Mouse (Mus musculus) v-Abl transformed pro-B cells (cell line): ENCODE data around the gene Gpsm1.

ENCODE experiments used
- in situ Hi-C, 2 experiments: fragments of 400-800 bp; cut with MboI; formaldehyde crosslinking; loops; one replicate each; pipeline ENCODE4 v1.15.1; 2025; ENCODE audit not compliant: unreplicated experiment in 2 of 2

Gene Gpsm1

DNA sequence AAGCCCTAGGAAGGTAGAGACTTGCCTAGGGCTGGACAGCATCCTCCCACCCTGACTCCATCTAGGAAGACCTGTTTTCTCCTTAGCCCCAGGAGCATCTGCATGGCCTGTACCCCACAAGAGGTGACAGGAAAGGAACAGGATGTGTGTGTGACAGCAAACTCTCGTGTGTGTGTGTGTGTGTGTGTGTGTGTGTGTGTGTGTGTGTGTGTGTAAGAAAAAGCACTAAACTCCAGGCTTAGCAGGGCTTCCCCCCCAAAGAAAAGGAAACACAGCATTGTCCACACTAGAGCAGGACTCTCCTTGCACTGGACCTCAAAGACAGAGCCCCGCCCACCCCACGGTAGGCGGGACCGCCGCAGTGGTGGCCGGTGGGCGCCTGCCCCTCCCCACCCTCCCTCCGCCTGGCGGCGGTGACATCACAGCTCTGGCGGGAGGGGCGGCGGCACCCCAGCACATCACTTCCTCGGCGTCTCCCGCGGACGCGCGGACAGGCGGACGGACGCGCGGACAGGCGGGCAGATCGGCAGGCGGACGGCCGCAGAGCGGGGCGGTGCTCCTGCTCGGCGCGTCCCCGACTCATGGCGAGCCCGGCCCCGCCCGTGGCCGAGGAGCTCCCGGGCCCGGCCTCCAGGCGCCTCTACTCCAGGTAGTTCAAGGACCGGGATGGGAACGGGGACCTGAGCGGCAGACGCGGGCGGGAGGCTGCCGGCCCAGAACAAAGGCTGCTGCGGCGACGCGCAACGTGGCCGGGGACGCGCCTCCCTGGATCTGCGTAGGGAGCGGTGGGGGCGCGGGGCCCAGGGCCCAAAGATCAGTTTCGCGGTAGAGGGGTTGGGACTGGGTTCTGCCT lies at the start of gene Gpsm1:
TSS of gene Gpsm1 (plus strand) at position 444 of the 853 bp plus-strand sequence.
- in situ Hi-C loops, result loop anchor here (10.0 to 25.0 kb wide), 2 partner anchors 130 to 597 kb away; partner anchors contain the start of genes Sec16a (in 2 of the 2), Med22 (in 1 of the 2), Rpl7a (in 1 of the 2) and Surf1 (in 1 of the 2)

DNA sequence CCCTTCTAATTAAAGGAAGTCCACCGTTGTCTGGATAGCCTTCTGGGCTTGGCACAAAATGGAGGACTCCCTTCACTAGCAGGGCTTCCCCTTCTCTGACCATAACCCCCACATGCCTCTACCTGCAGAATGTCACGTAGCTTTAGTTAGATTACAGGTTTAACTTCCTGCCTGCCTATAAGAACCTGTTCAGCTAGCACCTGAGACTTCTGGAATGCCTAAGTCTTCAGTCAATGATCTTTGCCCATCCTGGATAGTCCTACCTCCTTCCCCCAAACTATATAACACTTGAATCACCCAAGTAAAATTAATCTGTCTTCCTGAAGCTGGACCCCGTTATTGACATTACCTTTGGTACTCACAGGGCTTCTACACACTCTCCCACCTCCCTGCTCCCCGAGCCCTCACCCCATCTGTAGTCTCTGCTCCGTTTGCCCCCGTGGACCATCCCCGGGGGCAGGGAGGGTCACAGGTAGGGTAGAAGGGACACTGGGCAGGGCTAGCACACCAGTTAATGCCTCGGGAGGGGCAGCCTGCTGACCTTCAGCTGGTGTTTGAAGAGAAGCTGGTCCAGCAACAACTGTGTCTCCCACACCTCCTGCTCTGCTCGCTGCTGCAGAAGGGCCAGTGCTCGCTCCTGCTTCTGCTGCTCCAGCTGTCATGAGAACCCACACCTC lies 49.1 kb upstream of the Gpsm1 start:
- in situ Hi-C loops, result no loop called here

DNA sequence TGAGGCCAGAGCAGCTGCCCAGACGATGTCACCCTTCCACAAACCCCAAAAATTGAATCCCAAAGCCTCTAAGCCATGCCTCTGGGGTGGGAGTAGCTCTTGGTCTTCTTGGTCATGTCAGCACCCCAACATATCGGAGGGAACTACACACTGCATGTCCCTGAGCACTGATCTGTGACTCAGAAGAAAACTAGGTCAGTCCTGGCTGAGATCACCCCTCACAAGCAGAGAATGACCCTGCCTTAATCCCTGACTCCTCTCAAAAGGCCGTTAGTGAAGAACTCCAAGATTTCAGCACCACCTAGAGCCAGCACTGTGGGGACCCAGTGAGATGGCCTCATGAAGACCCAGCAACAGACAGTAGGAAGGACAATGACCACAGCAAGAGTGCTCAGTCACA lies 47.1 kb upstream of the Gpsm1 start:
- in situ Hi-C loops, result no loop called here

DNA sequence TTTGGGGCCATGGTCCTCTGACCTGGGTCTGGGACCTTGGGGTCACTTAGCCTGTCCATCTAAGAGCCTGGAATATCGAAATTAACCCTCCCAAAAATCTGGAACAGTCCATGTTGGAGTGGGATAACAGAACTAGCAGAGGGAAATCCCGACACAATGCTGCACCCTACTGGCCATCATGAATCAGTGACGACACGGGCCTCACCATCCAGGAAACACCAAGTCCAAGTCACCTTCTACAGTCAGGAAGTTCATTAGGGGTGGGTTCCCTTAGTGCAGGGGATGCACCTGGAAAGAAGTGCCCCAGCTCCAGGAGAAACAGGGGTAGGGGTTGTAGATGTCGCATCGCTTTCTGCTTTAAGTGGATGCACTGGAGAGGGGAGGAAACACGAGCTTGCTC lies 41.7 kb upstream of the Gpsm1 start:
- in situ Hi-C loops, result loop anchor here in 1 of 2 experiments (10.0 kb wide), 1 partner anchor 99 kb away; no protein-coding TSS in a partner anchor

- in situ Hi-C loops, result loop anchor here (5.0 to 10.0 kb wide), 2 partner anchors 102 to 105 kb away; no protein-coding TSS in a partner anchor
Observed at GRCm38 (mm10) chr2:26279712-26280111, 35.6 kb upstream of the Gpsm1 start.

- in situ Hi-C loops, result no loop called here
Observed at GRCm38 (mm10) chr2:26280594-26280993, 34.7 kb upstream of the Gpsm1 start.

GRCm38 (mm10) chr2:26285804-26286203 lies 29.5 kb upstream of the Gpsm1 start:
- in situ Hi-C loops, result no loop called here

- in situ Hi-C loops, result no loop called here
Observed at GRCm38 (mm10) chr2:26286391-26286790, 28.9 kb upstream of the Gpsm1 start.

DNA sequence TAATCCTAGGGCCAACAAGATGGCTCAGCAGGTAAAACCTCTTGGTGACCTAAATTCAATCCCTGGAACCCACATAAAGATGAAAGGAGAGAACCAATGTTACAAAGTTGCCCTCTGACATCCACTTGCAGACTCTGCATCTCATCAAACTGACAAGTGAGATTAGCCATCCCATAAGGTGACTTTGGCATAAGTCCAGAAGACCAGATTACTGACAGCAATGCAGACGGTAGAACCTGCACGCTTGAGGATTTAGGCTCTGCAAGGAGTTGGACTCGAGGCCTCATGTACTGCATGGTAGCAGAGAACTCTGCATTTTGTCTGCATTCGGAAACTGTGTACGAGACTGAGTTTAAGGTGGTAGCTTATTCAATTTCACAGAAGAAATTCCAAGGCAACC lies 25.2 kb upstream of the Gpsm1 start:
- in situ Hi-C loops, result no loop called here

DNA sequence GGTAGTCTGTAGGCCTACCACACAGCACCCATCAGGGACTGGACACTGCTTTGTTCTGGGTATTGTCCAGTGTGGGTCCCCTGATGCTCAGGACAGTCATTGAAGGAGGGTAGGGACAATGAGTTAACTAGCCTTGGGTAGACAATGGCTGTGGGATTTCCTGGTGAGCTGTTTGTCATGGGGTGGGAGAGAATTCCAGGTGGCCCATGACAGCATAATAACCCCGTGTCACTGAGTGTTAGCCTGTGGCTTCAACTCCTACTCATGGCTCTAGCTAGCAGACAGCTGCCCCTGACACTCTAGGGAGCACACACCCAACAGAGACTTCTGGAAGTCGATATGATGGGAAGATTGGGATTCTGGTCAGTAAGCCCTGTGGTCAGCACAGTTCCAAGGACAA lies 20.9 kb upstream of the Gpsm1 start, which contains the start of gene Ccdc187:
TSS of gene Ccdc187 (minus strand) at position 101 of the 400 bp plus-strand sequence.
- in situ Hi-C loops, result no loop called here

GRCm38 (mm10) chr2:26296606-26297195 lies 18.6 kb upstream of the Gpsm1 start:
- in situ Hi-C loops, result no loop called here

DNA sequence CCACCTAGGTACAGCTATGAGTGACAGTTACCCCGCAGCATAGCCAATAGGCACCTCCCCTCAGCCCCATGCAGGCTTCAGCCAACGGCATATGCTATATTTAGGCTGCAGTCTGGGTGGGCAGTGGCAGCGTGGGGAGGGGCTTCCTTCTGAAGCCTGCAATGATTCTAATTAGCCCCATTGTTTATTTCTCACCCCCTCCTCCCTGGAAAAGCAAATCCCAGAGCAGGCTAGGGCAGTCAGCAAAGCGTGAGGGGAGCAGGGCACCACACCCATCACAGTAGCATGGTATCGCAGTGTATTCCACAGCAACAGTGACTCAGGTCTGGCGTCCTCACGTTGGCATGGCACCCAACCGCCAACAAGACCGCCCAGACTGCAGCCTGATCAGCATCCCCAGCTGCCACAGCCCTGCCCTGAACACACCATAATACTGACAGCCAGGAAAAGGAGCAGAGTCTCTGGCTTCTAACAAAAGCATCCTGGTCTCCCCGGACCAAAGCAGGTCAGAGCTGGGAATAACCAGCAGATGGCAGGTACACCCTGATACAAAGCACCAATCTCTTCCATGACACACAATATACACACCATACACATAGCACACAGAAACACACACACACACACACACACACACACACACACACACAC lies 17.0 kb upstream of the Gpsm1 start:
- in situ Hi-C loops, result no loop called here

GRCm38 (mm10) chr2:26298856-26299230 lies 16.5 kb upstream of the Gpsm1 start:
- in situ Hi-C loops, result no loop called here

GRCm38 (mm10) chr2:26299336-26299735 lies 16.0 kb upstream of the Gpsm1 start:
- in situ Hi-C loops, result no loop called here

DNA sequence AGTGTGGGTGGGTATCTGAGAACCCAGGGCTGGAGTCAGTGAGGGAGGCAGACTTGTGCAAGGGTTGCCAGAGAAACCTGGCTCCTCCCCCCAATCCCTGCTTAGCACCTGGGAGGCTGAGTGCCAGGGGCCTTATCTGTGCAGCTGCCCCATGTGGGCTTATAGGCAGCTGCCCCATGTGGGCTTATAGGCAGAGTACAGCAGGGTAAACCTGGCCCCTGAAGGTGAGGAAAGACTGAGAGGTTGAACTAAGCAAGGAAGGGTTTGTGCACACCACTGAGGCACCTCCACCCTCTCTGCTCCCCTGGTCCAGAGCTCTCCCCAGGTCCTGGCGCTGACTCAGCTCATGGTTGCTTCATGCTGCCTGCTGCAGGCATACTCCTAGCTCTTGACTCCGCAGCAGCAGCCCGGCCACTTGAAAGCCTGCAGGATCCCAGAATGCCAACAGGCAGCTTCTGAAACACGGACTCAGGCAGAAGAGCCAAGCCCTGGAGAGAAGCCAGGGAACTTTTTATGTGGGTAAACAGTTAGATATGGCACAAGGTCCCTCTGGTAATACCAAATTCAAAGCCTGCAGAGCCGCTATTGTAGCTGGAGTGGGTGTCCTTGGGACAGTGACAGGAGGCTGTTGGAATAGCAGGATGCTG lies 15.0 kb upstream of the Gpsm1 start:
- in situ Hi-C loops, result loop anchor here (5.0 to 25.0 kb wide), 4 partner anchors 52 to 612 kb away; partner anchors contain the start of genes Dnlz (in 1 of the 2), Med22 (in 1 of the 2), Rpl7a (in 1 of the 2) and Surf1 (in 1 of the 2)

GRCm38 (mm10) chr2:26300808-26301174 lies 14.5 kb upstream of the Gpsm1 start:
- in situ Hi-C loops, result loop anchor here (5.0 to 25.0 kb wide), 4 partner anchors 52 to 612 kb away; partner anchors contain the start of genes Dnlz (in 1 of the 2), Med22 (in 1 of the 2), Rpl7a (in 1 of the 2) and Surf1 (in 1 of the 2)

GRCm38 (mm10) chr2:26302005-26302503 lies 13.3 kb upstream of the Gpsm1 start:
- in situ Hi-C loops, result loop anchor here (5.0 to 25.0 kb wide), 4 partner anchors 50 to 610 kb away; partner anchors contain the start of genes Dnlz (in 1 of the 2), Med22 (in 1 of the 2), Rpl7a (in 1 of the 2) and Surf1 (in 1 of the 2)

- in situ Hi-C loops, result loop anchor here (5.0 to 25.0 kb wide), 4 partner anchors 48 to 608 kb away; partner anchors contain the start of genes Dnlz (in 1 of the 2), Med22 (in 1 of the 2), Rpl7a (in 1 of the 2) and Surf1 (in 1 of the 2)
Observed at GRCm38 (mm10) chr2:26304711-26305110, 10.6 kb upstream of the Gpsm1 start.

DNA sequence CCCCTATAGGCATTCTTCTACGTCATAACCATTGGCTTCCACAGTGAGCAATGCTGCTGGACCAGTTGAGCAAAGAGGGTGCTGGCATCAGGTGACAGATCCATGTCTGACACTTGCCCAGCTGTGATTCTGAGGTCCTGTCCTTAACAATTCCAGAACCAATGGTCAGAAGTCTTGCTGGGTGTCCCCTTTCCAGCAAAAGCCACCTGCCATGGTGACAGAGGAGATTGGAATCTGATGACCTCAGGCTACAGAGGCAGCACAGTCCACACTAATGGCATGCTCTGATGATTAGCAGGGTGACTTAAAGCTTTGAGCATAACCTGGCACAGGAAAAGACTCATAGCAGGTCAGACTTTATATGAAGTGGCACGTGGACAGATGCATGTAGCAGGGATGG lies 9.8 kb upstream of the Gpsm1 start:
- in situ Hi-C loops, result loop anchor here (10.0 to 25.0 kb wide), 2 partner anchors 259 to 607 kb away; partner anchors contain the start of genes Med22 (in 1 of the 2), Rpl7a (in 1 of the 2), Surf1 (in 1 of the 2) and Surf2 (in 1 of the 2)
